Mouse (Mus musculus): ENCODE data around the gene Coro2a.
A peak's percentile ranks its signal among the peaks of the same experiment; 100 is the strongest.

Gene Coro2a

DNA sequence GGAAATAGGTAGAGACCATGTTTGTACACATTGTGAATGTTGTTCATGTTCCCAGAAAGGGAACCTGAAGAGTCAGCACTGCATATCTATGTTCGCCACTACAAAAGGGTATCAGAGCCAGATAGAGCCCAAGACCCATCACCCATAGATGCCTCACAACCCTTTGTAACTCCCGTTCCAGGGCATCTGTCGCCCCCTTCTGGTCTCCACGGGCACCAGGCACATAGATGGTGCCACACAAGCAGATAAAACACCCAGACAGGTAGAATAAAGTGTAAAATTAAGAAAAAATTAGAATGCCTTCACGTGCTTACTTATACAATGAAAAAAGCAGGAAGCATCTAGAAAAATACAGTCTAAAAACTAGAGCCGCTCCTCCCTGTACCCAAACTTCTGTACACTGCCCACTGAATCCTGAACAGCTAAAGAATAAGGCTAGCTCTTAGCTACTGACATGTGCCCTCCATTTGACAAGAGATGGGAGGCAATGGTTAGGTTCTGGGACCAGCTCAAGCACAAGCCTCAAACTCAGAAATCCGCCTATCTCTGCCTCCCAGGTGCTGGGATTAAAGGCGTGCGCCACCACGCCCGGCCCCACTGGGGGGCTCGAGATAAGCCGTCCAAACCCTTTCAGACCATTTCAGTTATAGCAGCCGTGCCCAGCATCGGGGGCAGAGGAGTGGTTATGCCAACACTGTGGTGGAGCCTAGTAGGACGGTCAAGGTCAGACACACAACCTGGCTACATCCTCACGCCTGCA lies 75.0 kb downstream of the Coro2a start:
- no peak for DNase-seq (ENCODE audit: low read depth, low spot score)

DNA sequence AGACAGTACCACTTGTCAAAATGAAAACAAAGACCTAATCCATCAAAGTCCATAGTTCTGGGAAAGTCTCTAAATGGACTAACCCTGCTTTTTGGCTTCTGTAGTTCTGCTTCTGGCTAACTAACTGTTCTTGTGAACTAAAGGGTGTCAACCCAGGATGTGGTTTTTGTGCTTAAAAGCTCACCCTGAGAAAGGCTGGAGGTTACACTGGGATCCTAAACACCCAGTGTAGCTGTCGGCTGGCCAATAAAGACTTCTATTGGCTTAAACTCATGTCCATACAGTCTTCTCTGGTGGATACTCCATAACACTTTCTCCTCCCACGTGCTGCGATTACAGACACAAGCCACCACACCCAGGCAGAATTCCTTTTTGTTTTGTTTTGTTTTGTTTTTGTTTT lies 75.8 kb downstream of the Coro2a start:
- no peak for DNase-seq (ENCODE audit: low read depth, low spot score)

DNA sequence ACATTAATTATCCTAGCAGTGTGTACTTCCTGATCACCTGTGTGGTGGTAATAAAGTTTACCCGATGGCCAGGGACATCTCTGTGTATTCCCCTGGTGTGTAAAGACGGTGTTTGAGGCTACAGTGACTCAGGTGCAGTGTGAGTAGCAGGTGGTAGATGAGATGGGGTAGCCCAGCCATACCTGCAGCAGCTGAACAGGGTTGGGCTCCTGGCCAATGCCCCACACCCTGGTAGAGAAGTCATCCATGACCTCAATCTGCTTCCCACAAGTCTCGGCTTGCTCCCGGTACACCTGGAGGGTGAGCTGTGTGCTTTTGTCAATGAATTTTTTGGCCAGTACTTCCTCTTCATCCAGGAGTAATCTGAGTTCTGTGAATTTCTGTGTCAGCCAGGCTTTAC lies 78.7 kb downstream of the Coro2a start:
- DNase-seq (ENCODE audit: low read depth, low spot score): no peak

DNA sequence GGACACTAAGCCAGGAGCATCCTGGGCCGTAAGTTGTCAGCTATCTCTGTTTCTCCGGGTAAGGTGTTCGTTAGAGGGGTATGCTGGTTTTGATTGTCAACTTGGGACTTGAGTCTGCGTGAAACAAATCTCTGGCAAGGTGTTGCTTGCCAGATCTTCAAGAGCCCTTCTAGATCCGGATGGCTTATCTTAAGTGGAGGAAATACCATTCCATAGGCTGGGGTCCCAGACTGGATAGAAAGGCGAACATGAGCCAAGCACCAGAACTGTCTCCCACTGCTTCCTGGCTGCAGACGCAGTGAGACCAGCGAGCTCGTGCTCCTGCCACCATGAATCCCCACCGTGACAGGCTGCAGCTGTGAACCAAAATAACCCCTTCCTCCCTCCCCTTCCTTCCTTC lies 80.5 kb downstream of the Coro2a start:
- DNase-seq (ENCODE audit: low read depth, low spot score): no peak

DNA sequence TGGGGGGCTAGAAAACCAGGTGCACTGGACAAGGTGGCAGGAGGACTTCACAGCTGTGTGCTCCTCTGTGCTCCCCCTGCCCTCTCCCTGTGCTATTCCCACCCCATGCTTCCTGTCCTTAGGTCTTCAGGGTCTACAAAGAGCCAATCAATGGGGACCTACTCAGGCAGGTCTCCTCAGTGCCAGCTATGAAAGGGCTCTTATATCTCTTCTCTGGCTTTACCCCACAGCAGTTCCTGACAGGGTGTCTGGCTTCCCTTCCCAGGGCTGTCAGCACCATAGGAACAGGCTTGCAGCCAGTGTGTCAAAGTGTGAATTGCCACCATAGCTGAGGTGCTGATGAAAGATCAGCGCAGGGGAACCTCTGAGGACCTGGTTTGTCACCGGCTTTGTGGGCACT lies 81.5 kb downstream of the Coro2a start:
- DNase-seq (ENCODE audit: low read depth, low spot score): no peak

DNA sequence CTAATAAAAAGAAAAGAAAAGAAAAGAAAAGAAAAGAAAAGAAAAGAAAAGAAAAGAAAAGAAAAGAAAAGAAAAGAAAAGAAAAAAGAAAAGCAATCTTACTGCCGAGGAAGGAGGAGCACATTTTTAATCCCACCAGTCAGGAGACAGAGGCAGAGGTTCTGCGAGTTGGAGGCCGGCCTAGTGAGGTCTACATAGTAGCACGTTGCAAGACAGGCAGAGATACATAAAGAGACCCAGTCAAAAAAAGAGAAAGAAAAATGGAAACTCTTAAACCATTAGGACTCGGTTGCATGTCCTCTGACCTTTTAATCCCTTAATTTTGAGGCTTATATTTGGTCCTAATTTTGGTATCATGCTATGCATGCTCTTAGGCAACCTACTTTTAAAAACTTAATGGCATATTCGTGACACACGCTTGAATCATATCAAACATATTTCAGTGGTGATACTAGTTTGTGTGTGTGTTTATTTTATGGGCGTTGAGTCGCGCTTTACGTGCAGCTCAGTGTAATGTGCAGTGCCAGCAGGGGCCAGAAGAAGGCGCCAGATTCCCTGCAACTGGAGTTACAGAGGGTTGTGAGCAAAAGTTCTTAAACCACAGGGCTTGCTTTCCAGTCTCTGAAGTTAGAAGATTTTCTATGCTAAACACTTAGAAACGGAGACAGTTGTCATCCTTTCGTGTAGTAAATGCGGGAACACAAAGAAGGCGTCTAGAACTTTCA lies 94.1 kb downstream of the Coro2a start:
- DNase-seq (ENCODE audit: low read depth, low spot score): no peak

DNA sequence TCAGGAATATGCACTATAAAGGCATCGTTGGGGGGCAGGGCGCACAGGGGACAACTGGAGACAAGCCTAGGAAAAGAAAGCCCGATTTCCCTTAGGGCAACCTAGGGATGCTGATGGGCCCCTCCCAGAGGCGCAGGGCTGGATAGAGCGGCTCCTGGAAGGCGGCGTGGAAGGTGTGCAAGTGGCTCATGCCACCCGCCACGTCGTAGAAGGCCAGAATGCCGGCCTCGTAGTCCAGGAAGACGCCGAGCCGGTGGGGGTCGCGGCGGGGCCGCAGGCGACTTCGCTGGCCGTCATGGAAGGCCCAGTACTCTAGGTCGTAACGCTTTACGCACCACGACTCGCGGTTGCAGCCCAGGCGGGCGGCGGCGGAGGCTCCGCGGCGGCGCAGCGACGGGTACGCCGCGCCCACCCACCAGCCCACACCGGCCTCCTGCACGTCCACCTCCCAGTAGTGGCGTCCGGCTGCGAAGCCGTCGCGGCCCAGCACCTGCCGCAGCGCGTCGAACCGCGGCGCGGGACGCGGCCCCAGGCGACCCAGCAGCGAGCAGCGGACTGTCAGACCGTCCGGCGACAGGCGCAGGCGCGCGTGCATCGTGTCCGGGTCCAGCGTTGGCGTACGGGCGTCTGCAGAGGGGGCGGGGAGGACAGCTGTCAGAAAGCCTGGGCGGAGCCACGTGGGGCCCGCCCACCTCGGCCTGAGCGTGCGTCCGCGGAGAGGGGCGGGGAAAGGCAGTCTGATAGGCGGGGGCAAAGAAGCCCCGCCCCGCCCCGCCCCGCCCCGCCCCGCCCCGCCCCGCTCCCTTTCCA lies 95.0 kb downstream of the Coro2a start:
- peak; percentile 69 for DNase-seq (ENCODE audit: low read depth, low spot score)

DNA sequence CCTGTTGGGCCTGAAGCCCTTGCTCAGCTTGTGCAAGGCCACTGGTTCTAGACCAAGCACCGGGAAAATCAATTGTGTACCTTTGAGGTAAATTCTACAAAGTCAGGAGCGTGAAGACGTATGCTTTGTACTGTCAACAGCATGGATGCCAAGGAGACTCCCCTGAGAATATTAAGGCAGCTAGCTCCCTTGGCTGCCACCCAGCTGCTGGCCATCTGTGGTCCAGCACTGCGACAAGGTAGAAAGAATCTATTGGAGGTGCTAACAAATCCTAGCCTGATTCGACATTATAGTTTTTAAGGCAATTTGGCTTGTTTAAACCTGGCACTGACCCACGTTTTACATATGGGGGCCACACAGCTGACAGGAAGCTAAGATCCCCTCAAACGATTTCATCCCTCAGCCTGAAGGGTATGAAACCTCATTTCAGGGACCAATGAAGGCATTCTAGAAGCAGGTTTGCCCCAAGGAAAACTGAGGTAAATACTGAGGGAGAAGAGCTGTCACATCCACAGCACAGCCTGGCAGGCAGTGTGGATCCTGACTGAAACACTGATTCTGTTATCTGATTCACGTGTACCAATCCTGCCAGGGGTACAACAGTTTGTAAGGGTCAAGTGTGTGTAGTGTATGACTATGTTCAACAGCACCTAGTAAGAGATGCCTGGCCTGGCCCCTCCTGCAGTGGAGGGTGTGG lies 96.5 kb downstream of the Coro2a start:
- no peak for DNase-seq (ENCODE audit: low read depth, low spot score)

DNA sequence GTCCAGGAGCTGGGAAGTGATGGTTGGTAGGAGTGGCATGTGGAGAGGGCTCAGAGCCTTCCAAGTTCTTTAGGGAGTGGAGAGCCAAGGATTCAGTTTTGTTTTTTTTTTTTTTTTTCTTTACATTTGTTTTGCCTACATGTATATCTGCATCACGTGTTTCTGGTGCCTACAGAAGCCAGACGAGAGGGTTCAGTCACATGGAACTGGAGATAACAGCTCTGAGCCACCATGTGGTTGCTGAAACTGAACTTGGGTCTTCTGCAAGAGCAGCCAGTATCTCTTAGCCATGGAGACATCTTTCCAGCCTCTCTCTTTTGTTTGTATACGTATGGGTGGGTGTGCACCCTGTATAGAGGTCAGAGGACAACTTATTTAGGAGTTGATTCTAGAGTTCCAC lies 98.1 kb downstream of the Coro2a start:
- no peak for DNase-seq (ENCODE audit: low read depth, low spot score)

DNA sequence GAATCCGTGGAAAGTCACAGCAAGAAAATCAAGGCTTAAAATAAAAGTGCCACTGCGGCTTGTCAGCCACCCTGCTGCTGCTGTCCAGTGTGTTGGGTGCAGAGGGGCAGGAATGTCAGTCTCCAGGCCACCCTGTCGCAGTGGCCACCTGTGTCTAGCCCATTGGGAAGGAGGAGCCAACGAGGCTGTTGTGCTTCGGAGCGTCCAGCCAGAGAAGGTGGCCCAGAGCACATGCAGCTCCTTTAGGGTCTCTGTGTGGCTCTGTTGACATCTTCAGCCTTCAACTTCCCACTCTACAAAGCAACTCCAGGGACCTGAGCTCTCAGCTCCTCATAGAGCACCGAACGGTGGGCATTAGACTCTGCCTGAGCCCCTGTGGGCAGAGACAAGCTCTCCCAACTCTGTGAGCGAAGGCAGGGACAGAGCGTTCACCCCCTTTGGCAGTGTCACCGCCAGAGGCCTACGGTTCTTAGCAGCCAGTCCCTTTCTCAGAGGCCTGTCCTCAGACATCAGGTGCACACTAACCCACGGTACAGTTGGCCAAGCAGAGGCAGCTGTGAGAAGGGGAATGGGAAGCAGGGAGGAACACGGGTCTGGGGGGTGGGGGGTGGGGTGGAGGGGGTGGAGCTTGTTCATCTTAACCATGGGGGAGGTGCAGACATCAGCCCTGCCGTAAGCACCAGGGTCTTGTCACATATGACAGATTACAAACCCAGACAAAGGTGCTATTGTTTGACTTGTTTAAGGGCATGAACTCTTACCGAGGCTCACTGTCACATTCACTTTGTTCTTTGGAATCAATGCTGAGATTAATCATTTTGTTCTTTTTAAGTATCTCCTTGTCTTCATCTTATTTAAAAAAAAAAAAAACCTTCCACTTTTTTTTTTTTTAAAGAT lies 99.1 kb downstream of the Coro2a start:
- DNase-seq (ENCODE audit: low read depth, low spot score): no peak

DNA sequence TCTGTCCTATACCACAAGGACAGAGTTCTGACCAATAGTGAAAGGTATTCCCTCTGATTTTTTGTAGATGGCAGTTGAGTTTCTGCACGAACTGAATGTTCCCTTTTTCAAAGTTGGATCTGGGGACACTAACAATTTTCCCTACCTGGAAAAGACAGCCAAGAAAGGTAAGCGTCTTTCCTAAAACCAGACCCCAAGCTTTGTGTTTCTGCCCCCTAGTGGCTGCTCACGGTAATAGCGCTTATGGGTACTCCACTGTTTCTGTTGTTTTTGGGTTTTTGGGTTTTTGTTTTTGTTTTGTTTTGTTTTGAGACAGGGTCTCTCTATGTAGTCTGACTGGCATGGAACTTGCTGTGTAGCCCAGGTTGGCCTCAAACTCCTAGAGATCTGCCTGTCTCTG lies 103.0 kb downstream of the Coro2a start:
- DNase-seq (ENCODE audit: low read depth, low spot score): no peak

DNA sequence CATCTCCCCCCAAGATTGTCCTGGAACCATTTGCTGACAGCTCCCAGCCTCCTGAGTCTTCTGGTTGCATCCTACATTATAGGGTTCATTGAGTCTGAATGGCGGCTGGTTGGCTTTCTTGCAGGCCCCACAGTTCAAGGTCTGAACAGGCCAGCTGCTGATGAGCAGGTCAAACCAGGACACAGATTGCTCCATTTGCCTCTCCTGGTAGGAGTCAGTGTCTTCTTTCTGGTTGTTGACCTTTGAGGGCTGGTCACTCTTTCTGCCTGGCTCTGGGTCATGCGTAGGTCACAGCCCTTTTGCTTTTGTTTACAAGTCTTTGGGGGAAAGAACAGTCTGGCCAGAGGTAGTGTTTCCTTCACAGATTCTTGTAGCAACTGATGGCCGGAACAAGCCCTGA lies 103.5 kb downstream of the Coro2a start:
- no peak for DNase-seq (ENCODE audit: low read depth, low spot score)

DNA sequence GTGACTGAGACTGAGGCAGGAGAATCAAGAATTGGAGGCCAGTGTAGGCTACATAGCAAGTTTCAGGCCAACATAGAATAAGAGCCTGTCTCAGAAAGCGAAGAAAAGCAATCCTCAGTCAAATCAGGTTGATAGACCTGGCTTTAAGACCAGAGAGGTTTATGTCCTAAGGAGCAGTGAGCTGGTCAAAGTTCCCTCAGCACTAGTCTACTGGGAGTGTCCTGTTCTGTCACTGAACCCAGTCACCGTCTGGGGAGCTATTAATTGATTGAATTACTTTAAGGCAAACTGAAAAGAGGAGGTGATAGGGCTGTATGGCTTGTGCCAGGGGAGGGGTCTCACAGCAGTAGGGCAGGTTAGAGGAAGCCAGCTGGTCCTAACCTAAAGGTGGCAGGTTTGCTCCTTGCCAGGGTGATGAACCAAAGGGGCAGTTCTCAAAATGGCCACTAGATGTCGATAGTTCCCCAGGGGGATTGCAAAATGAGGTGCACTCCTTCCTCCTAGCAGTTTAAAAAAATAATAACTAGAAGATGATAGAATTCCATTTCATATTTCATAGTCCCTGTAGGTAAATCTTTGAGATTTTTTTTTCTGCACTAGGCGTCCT lies 104.6 kb downstream of the Coro2a start:
- DNase-seq (ENCODE audit: low read depth, low spot score): no peak

DNA sequence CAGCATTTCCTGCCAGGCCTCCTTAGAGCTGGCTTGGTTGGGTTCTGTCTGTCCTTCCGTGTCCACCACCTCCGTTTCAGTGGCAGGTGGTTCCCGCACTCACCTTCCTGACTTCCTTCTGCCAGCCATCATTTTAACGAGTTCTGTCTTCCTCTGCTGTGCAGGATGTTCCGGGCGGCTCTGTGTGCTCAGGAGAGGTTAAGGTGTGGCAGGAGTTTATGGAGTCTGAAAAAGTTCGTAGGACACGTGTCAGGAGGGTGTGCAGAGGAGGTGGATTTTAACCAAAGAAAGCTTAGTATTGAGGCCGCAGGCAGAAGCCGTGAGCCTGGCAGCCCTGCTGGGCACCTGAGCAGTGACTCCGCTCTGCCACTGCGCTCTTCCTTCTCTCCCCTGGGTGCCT lies 106.5 kb downstream of the Coro2a start:
- DNase-seq (ENCODE audit: low read depth, low spot score): no peak

DNA sequence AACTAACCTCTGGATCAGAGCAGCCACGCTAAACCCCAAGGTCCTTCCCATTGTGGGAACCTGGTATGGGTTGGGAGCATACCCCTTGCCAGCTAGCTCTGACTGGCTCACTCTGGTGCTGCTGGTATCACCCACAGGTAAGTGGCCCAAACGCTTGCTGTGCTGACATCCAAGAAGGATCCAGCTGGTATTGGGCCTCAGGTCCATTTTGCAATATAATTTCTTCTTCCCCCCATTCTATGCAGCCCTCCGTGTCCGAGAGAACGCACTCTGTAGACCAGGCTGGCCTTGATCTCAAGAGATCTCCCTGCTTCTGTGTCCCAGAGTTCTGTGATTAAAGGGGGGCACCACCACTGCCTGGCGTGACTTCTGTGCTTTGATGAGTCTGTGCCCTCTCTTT lies 108.9 kb downstream of the Coro2a start:
- no peak for DNase-seq (ENCODE audit: low read depth, low spot score)

DNA sequence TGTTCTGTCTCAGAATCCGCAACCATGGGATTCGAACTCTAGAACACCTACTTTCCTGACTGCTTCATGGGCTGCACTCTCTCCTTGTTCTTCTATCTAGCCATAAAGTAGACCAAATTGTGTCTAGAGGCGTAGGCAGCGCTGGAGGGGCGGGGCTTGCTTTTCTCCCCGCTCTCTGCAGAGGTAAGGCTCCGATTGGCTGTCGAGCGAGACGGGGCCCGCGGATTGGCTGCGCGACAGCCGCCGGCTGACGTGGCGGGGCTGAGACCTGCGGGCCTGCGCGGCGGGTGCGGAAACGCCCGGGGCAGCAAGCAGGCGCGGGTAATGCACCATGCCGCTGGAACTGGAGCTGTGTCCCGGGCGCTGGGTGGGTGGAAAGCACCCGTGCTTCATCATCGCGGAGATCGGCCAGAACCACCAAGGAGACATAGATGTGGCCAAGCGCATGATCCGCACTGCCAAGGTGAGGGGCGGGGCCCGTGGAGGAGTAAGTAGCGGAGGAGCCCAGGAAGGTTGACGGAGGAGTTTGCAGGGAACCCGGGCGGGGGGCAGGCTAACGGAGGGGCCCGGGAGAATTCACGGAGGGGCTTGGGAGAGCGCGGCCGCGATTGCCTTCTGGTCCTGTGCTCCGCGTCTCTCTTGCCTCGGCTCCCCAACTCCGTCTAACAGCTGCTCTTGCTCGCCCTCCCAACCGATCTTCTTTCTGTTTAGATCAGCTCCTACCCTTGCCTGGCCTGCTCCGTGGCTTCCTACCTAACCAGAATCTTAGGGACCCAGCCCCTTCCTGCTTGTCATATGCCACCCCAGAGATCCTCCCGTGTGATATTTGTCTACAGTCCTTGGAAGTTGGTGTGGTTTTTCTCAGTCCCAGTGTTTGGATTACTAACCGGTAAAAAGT lies 112.7 kb downstream of the Coro2a start, which contains the start of gene Nans:
Gene Nans, plus strand, starts transcription at position 221 of the 898 bp plus-strand sequence.
- DNase-seq (ENCODE audit: low read depth, low spot score): peak; percentile 89

DNA sequence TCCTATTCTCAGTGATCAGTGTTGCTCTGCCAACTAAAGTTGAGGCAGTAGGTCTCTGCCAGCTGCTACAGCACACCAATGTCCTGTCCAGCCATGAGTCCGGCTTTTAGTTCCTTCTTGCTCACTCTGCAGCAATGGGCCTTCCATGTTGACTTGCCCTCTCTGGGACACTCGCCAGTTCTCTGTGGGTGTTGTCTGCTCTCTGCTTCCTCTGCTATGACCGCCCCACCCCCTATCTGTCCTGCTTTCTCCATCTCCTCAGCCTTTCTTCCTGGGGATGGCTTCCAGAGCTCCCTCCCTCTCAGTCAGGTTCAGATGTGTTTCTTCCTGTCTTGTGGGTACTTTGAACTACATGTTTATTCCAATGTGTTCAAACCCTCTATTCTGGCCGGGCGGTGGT lies 114.7 kb downstream of the Coro2a start:
- DNase-seq (ENCODE audit: low read depth, low spot score): no peak

All from brain, embryonic 18.5 days (tissue).